Mouse (Mus musculus): ENCODE results near the gene Traf3.

- TF ChIP-seq EP300 (IDR thresholded peaks at IDR 0.05; ENCODE audit: insufficient read depth, low read depth, low read length) (no peak), POLR2A (IDR thresholded peaks at IDR 0.05; ENCODE audit: insufficient read depth, low read depth, low read length) (no peak), CTCF (IDR thresholded peaks at IDR 0.05) (no peak)
Observed at GRCm38 (mm10) chr12:111160871-111161270, 5.3 kb upstream of the Traf3 start.
